Mouse (Mus musculus): ENCODE results near the gene Actr3b. TPM values are rescaled to one million over a fixed set of nuclear protein-coding genes. Genes with fewer than 3 reads are reported as not detected.
A peak's percentile ranks its signal among the peaks of the same experiment; 100 is the strongest.

Actr3b gene
- polyA plus RNA-seq, 1 experiment, result 1.7 TPM

- H3K4me3 ChIP-seq (ENCODE audit: control insufficient read depth, low read depth, low read length), result no peak overlapping the region
Measured at GRCm38 (mm10) chr5:25754236-25754766, 5.5 kb upstream of the Actr3b start.

GRCm38 (mm10) chr5:25760410-25760832 lies 624 bp downstream of the Actr3b start:
- Histone ChIP-seq H3K4me1 (ENCODE audit: control insufficient read depth, insufficient read depth, low read length) (peaks cover 10% of the 10 kb centered on the region), H3K27ac (ENCODE audit: control insufficient read depth, insufficient read depth, low read depth, low read length) (no peak overlapping the region), H3K36me3 (ENCODE audit: control insufficient read depth, insufficient read depth, low read length) (no peaks in the 10 kb centered on the region), H3K27me3 (ENCODE audit: control insufficient read depth, insufficient read depth, low read length) (no peaks in the 10 kb centered on the region), H3K4me3 (ENCODE audit: control insufficient read depth, low read depth, low read length) (peak overlapping the region; percentile 96)
- no peak for TF ChIP-seq POLR2A (IDR thresholded peaks at IDR 0.05; ENCODE audit: control insufficient read depth, low read depth, low read length)
- TF ChIP-seq CTCF (IDR thresholded peaks at IDR 0.05; ENCODE audit: control insufficient read depth, insufficient read depth, insufficient replicate concordance, low read depth, low read length), result no peak

More at GRCm38 (mm10) chr5:25754236-25754766, 5.5 kb upstream of the Actr3b start:
- Histone ChIP-seq H3K36me3 (ENCODE audit: control insufficient read depth, insufficient read depth, low read length) (no peaks in the 10 kb centered on the region), H3K27ac (ENCODE audit: control insufficient read depth, insufficient read depth, low read depth, low read length) (peak overlapping the region; percentile 44; the same call in 1 of the 2 replicates), H3K4me1 (ENCODE audit: control insufficient read depth, insufficient read depth, low read length) (peaks cover 3% of the 10 kb centered on the region), H3K27me3 (ENCODE audit: control insufficient read depth, insufficient read depth, low read length) (no peaks in the 10 kb centered on the region)
- TF ChIP-seq CTCF (IDR thresholded peaks at IDR 0.05; ENCODE audit: control insufficient read depth, insufficient read depth, insufficient replicate concordance, low read depth, low read length) (no peak), POLR2A (IDR thresholded peaks at IDR 0.05; ENCODE audit: control insufficient read depth, low read depth, low read length) (no peak)

- no peaks in the 10 kb centered on the region for H3K36me3 ChIP-seq (ENCODE audit: control insufficient read depth, insufficient read depth, low read length)
- no peaks in the 10 kb centered on the region for H3K27me3 ChIP-seq (ENCODE audit: control insufficient read depth, insufficient read depth, low read length)
- H3K4me3 ChIP-seq (ENCODE audit: control insufficient read depth, low read depth, low read length), result no peak overlapping the region
- no peak overlapping the region for H3K27ac ChIP-seq (ENCODE audit: control insufficient read depth, insufficient read depth, low read depth, low read length)
- H3K4me1 ChIP-seq (ENCODE audit: control insufficient read depth, insufficient read depth, low read length), result peaks cover 10% of the 10 kb centered on the region
- TF ChIP-seq CTCF (IDR thresholded peaks at IDR 0.05; ENCODE audit: control insufficient read depth, insufficient read depth, insufficient replicate concordance, low read depth, low read length) (no peak), POLR2A (IDR thresholded peaks at IDR 0.05; ENCODE audit: control insufficient read depth, low read depth, low read length) (no peak)
Measured at GRCm38 (mm10) chr5:25760871-25761270, 1.1 kb downstream of the Actr3b start.

GRCm38 (mm10) chr5:25761850-25762249 lies 2.1 kb downstream of the Actr3b start:
- H3K27ac ChIP-seq (ENCODE audit: control insufficient read depth, insufficient read depth, low read depth, low read length), result no peak overlapping the region

GRCm38 (mm10) chr5:25769006-25769405 lies 9.2 kb downstream of the Actr3b start:
- H3K27me3 ChIP-seq (ENCODE audit: control insufficient read depth, insufficient read depth, low read length), result no peaks in the 10 kb centered on the region
- H3K4me3 ChIP-seq (ENCODE audit: control insufficient read depth, low read depth, low read length), result peak overlapping the region; percentile 62
- H3K4me1 ChIP-seq (ENCODE audit: control insufficient read depth, insufficient read depth, low read length), result peaks cover 4% of the 10 kb centered on the region; the same call in 1 of the 2 replicates
- TF ChIP-seq CTCF (IDR thresholded peaks at IDR 0.05; ENCODE audit: control insufficient read depth, insufficient read depth, insufficient replicate concordance, low read depth, low read length) (no peak), POLR2A (IDR thresholded peaks at IDR 0.05; ENCODE audit: control insufficient read depth, low read depth, low read length) (no peak)
- H3K27ac ChIP-seq (ENCODE audit: control insufficient read depth, insufficient read depth, low read depth, low read length), result no peak overlapping the region
- no peaks in the 10 kb centered on the region for H3K36me3 ChIP-seq (ENCODE audit: control insufficient read depth, insufficient read depth, low read length)

More at GRCm38 (mm10) chr5:25761850-25762249, 2.1 kb downstream of the Actr3b start:
- TF ChIP-seq CTCF (IDR thresholded peaks at IDR 0.05; ENCODE audit: control insufficient read depth, insufficient read depth, insufficient replicate concordance, low read depth, low read length), result no peak
- no peak for TF ChIP-seq POLR2A (IDR thresholded peaks at IDR 0.05; ENCODE audit: control insufficient read depth, low read depth, low read length)
- Histone ChIP-seq H3K36me3 (ENCODE audit: control insufficient read depth, insufficient read depth, low read length) (no peaks in the 10 kb centered on the region), H3K4me1 (ENCODE audit: control insufficient read depth, insufficient read depth, low read length) (peaks cover 10% of the 10 kb centered on the region), H3K27me3 (ENCODE audit: control insufficient read depth, insufficient read depth, low read length) (no peaks in the 10 kb centered on the region), H3K4me3 (ENCODE audit: control insufficient read depth, low read depth, low read length) (no peak overlapping the region)

GRCm38 (mm10) chr5:25769406-25769805 lies 9.6 kb downstream of the Actr3b start:
- no peak overlapping the region for H3K27ac ChIP-seq (ENCODE audit: control insufficient read depth, insufficient read depth, low read depth, low read length)
- no peaks in the 10 kb centered on the region for H3K36me3 ChIP-seq (ENCODE audit: control insufficient read depth, insufficient read depth, low read length)
- no peak overlapping the region for H3K4me3 ChIP-seq (ENCODE audit: control insufficient read depth, low read depth, low read length)
- peaks cover 4% of the 10 kb centered on the region; the same call in 1 of the 2 replicates for H3K4me1 ChIP-seq (ENCODE audit: control insufficient read depth, insufficient read depth, low read length)
- no peaks in the 10 kb centered on the region for H3K27me3 ChIP-seq (ENCODE audit: control insufficient read depth, insufficient read depth, low read length)
- TF ChIP-seq POLR2A (IDR thresholded peaks at IDR 0.05; ENCODE audit: control insufficient read depth, low read depth, low read length) (no peak), CTCF (IDR thresholded peaks at IDR 0.05; ENCODE audit: control insufficient read depth, insufficient read depth, insufficient replicate concordance, low read depth, low read length) (no peak)

GRCm38 (mm10) chr5:25772456-25772855 lies 12.7 kb downstream of the Actr3b start:
- TF ChIP-seq CTCF (IDR thresholded peaks at IDR 0.05; ENCODE audit: control insufficient read depth, insufficient read depth, insufficient replicate concordance, low read depth, low read length) (no peak), POLR2A (IDR thresholded peaks at IDR 0.05; ENCODE audit: control insufficient read depth, low read depth, low read length) (no peak)
- H3K4me1 ChIP-seq (ENCODE audit: control insufficient read depth, insufficient read depth, low read length), result peaks cover 4% of the 10 kb centered on the region; the same call in 1 of the 2 replicates
- no peaks in the 10 kb centered on the region for H3K27me3 ChIP-seq (ENCODE audit: control insufficient read depth, insufficient read depth, low read length)
- no peaks in the 10 kb centered on the region for H3K36me3 ChIP-seq (ENCODE audit: control insufficient read depth, insufficient read depth, low read length)
- no peak overlapping the region for H3K27ac ChIP-seq (ENCODE audit: control insufficient read depth, insufficient read depth, low read depth, low read length)
- H3K4me3 ChIP-seq (ENCODE audit: control insufficient read depth, low read depth, low read length), result no peak overlapping the region

All from testis, adult 2 months (tissue).